Mouse (Mus musculus): ENCODE data around the gene Nmi. TPM values are rescaled to one million over a fixed set of nuclear protein-coding genes. Genes with fewer than 3 reads are reported as not detected.
A peak's percentile ranks its signal among the peaks of the same experiment; 100 is the strongest.

The Nmi gene
- total RNA-seq, 2 experiments from 2014 or later = 5.6 to 6.4 TPM

GRCm38 (mm10) chr2:51948105-51948830 lies 25.0 kb downstream of the Nmi start:
- intact Hi-C loops (cut with DNase I) = no loop called here
- no peak for DNase-seq (ENCODE audit: low spot score)

DNA sequence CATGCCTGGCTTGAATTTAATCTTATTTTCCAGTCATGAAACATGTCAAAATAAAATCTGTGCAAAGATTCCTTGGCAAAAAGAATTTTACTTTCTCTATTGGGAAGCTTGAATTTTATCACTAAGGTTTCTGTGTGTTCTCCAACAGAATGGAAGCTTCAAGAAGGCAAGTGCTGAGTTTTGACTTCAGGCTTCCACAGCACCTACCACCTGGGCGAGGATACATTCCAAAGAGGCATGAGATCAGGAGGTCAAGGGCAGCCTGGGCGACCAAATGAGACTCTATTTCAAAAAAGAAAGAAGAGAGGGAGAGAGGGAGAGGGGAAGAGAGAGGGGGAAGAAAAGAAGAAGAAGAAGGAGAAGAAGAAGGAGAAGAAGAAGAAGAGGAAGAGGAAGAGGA lies 27.5 kb downstream of the Nmi start:
- intact Hi-C loops (cut with DNase I) = no loop called here
- no peak for DNase-seq (ENCODE audit: low spot score)

DNA sequence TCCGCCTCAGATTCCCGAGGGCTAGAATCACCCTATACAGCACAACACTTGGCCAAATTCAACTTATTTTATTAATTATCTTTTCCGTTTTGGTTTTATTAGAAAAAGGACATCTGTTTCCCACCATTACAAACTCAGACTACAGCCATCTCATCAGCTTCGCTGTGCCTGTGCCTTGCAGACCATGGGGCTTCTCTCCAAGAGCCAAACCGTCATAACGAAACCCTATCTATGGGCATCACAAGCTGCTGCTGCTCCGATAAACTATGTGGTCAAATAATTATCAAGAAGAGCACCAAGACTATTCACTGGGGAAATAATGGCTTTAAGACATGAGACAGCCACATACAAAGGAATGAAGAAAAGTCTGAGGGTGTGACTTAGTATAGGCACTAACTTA lies 31.5 kb downstream of the Nmi start:
- DNase-seq (ENCODE audit: low spot score) = no peak
- intact Hi-C loops (cut with DNase I) = no loop called here

DNA sequence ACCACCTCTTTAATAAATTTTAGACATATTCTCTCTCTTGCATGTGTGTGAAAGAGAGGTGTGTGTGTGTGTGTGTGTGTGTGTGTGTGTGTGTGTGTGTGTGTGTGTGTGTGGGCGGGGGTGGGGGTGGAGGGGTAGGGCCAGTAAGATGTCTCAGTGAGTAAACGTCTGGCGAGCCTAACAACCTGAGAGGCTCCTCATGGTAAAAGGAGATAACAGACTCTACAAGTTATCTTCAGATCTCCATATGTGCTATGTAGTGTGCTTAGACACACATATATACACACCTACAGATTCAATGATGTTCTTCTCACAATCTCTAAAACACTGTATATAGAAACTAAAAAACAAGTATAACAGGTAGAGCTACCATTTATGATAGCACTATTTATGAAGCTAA lies 34.5 kb downstream of the Nmi start:
- intact Hi-C loops (cut with DNase I) = no loop called here
- DNase-seq (ENCODE audit: low spot score) = no peak

DNA sequence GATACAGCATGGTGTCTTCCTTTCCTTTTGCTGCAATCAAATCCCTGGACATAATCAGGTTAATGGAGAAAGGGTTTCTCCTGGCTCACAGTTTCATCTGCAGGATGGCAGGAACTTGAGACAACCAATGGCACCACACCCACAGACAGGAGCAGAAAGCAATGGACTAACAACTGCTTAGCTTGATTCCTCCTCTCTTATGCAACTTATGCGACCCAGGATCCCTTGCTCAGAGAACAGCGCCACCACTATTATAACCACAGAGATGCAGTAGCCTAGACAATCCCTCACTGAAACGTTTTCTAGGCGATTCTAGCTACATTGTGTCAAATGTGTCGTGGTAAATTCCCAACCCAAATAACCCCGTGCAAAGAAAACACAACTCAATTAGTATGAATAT lies 36.3 kb downstream of the Nmi start:
- intact Hi-C loops (cut with DNase I) = no loop called here
- DNase-seq (ENCODE audit: low spot score) = no peak

GRCm38 (mm10) chr2:51936585-51936984 lies 36.7 kb downstream of the Nmi start:
- intact Hi-C loops (cut with DNase I) = no loop called here
- no peak for DNase-seq (ENCODE audit: low spot score)

DNA sequence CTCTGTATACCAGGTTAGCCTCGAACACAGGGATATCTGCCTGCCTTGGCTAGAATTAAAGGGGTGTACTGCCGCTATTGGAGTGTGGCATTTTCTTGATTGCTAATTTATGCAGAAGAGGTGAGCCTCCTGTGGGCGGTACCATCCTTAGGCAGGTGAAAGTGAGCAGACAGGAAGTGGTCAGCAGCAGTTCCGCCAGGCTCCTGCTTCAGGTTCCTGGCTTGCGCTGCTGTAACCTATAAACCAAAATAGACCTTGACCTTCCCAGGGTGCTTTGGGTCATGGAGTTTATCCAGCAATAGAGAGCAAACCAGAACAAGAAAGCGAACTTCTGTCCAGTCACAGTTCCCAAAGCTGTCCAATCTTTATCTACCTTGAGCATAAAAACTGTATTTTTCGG lies 37.4 kb downstream of the Nmi start:
- intact Hi-C loops (cut with DNase I) = loop anchor here (2.0 kb wide), 1 partner anchor 141 kb away; no protein-coding TSS in a partner anchor
- DNase-seq (ENCODE audit: low spot score) = no peak

DNA sequence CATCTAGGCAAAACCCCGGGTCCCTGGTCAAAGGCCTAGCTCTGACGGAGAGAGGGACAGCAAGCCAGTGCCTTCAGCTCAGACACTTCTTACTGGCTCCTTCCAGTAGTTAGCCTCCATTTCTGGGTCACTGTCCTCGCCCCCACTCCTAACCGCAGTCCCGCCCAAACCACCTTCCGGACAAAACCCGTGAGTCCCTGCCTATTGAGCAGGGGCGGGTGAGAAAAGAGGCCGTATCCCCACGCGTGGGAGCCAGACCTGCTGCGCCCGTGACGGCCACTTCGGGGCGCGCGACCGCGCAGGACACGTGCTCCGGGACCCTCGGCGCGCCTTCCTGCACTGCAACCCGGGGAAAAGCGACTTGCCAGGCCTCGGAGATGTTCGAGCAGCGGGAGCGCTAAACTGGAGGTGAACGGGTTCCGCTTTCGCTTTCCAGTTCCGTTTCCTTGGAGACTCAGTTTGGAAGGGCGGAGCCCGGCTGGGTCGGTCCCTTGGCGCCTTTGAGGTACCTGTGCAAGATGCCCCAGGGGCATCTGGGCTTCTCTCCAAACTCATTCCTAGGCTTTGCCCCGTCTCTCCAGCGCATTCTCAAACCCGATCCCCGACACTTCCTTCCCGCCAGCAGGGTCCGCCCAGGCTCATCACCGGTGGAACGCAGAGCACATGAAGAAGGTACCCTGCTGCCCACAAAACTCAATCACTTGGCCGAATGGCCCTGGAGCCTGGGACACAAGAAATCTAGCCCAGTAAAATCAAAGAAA lies 38.5 kb downstream of the Nmi start, which contains the start of gene Rbm43:
Rbm43 (minus strand) TSS at position 590 of the 761 bp plus-strand sequence.
- DNase-seq (ENCODE audit: low spot score) = peak; percentile 56
- intact Hi-C loops (cut with DNase I) = loop anchor here (2.0 kb wide), 1 partner anchor 142 kb away; no protein-coding TSS in a partner anchor

GRCm38 (mm10) chr2:51933341-51934134 lies 39.8 kb downstream of the Nmi start:
- DNase-seq (ENCODE audit: low spot score) = no peak
- intact Hi-C loops (cut with DNase I) = loop anchor here (2.0 kb wide), 1 partner anchor 143 kb away; no protein-coding TSS in a partner anchor

GRCm38 (mm10) chr2:51931241-51931640 lies 42.1 kb downstream of the Nmi start:
- DNase-seq (ENCODE audit: low spot score) = no peak
- intact Hi-C loops (cut with DNase I) = no loop called here

DNA sequence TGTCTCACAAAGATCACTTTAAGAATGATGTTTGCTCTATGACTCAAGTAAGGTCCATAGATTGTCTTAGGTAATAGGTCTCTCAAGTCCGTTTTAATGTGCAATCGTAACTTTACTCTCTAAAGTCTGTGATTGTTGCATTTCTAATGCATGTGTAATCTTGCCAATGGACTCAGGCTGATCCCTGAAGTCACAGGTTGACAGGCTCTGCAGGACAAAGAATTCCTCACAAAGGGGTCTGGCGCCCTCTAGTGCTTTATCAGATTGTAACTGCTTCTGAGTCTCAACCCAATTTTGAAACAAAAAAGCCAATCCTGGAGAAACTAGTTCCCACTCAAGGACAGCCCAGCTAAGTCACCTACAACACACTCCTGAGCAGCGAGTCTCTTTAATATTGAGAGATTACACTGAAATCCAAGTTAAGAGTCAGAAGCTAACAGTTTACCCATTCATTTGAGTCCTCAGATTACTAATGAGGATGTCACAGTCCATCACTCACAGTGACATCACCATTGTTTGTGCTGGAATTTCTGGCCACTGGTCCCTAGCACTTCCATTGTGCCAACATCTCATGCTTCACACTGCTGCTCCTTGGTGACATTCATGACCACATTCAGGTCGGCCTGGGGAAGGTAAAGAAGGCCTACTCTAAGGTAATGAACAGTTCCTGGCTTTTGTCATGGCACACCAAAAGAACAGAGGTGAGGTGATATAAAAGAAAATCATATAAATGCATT lies 58.2 kb downstream of the Nmi start:
- intact Hi-C loops (cut with DNase I) = loop anchor here (2.0 to 5.0 kb wide), 3 partner anchors 1308 to 1878 kb away; no protein-coding TSS in a partner anchor
- DNase-seq (ENCODE audit: low spot score) = no peak

- intact Hi-C loops (cut with DNase I) = loop anchor here (2.0 kb wide), 1 partner anchor 1608 kb away; no protein-coding TSS in a partner anchor
Measured at GRCm38 (mm10) chr2:51914532-51914931, 58.8 kb downstream of the Nmi start.

GRCm38 (mm10) chr2:51912740-51913139 lies 60.6 kb downstream of the Nmi start:
- intact Hi-C loops (cut with DNase I) = no loop called here
- DNase-seq (ENCODE audit: low spot score) = no peak

More at GRCm38 (mm10) chr2:51914532-51914931, 58.8 kb downstream of the Nmi start:
- no peak for DNase-seq (ENCODE audit: low spot score)

GRCm38 (mm10) chr2:51911864-51912263 lies 61.4 kb downstream of the Nmi start:
- intact Hi-C loops (cut with DNase I) = no loop called here

DNA sequence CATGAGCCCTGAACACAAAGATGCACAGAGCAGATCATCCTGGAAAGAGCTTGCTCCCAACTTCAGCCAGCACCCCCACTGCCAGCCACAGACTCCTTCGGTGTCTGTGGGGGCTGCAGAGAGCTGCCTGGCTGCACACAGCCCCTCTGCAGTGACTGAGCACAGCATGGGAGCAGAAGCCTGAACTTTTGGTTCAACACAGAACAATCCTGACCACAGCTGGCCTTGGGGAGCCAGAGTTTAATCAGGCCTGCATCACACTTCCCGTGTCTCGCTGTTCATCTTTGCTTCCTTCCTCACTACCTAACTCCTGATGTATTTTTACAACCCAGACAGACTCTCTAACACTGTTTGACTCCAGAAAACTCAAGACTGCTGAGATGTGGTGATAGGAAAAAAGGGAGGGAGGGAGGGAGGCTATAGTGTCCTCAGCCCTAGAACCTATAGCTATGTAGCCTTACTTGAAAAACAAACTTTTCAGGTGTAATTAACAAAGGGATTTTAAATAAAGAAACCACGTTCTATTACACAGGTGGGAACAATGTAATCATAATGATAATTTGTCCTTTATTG lies 65.7 kb downstream of the Nmi start:
- no peak for DNase-seq (ENCODE audit: low spot score)
- intact Hi-C loops (cut with DNase I) = no loop called here

More at GRCm38 (mm10) chr2:51911864-51912263, 61.4 kb downstream of the Nmi start:
- DNase-seq (ENCODE audit: low spot score) = no peak

DNA sequence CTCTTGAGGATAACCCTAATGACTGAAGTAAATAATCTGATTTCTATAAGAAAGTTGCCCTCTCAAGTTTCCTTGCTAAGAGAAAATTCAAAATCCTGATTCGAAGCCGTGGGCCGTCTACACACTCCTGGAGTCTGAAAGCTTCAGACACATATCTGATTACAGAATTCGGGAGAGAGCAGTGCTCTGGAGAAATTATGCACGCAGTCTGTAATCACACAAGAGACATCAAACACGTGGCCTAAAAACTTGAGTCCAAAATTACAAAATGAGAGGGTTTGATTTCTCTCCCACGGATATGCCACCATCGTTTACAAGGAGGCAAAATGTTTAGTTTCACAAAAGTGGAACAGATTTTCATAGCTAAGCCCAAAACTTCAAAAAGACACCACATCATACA lies 67.7 kb downstream of the Nmi start:
- intact Hi-C loops (cut with DNase I) = no loop called here
- DNase-seq (ENCODE audit: low spot score) = no peak
